Mouse (Mus musculus): ENCODE measurements around the gene Cdh6. TPM values are rescaled to one million over a fixed set of nuclear protein-coding genes. Genes with fewer than 3 reads are reported as not detected.

Cdh6 gene
- polyA plus RNA-seq, 1 experiment from 2014 or later: 9.4 TPM

DNA sequence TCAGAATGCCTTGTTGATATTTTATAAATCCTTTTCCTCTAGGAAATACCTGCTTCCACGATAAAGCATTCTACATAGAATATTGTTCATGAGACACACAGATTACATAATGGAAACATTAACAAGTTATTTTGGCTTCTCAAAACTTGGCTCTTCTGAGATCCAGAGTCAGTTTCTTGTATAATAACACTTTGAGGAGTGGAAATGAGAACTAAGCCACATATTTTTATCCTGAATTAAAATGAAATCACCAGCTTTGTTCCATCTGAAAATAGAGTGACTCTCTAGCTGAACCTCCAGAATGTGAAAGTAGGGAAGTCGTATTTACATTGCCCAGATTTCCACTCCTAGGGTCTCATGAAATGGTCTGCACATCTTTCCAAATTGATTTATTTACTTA, 142.8 kb downstream of the Cdh6 start:
- Histone ChIP-seq H3K27ac (replicated peaks) (no peak overlapping the region), H3K36me3 (no peaks in the 10 kb centered on the region), H3K4me1 (no peaks in the 10 kb centered on the region), H3K9me3 (no peaks in the 10 kb centered on the region), H3K27me3 (no peaks in the 10 kb centered on the region), H3K4me3 (no peak overlapping the region), H3K9ac (replicated peaks) (no peak overlapping the region), H3K4me2 (replicated peaks) (no peak overlapping the region)
- ATAC-seq (ENCODE audit: low FRiP score, low read depth): no peak
- 74% methylated on average over 2 of the region's 2 CpGs for WGBS

- no peak overlapping the region for H3K4me2 ChIP-seq (replicated peaks)
- no peak overlapping the region for H3K4me3 ChIP-seq
- ATAC-seq (ENCODE audit: low FRiP score, low read depth): no peak
- no peaks in the 10 kb centered on the region for H3K4me1 ChIP-seq
- no peaks in the 10 kb centered on the region for H3K27me3 ChIP-seq
- H3K27ac ChIP-seq (replicated peaks): no peak overlapping the region
- no peaks in the 10 kb centered on the region for H3K9me3 ChIP-seq
- no peak overlapping the region for H3K9ac ChIP-seq (replicated peaks)
- H3K36me3 ChIP-seq: no peaks in the 10 kb centered on the region
- WGBS: 72% methylated on average over 5 of the region's 5 CpGs
These were observed 146.0 kb downstream of the Cdh6 start for GRCm38 (mm10) chr15:13027513-13027912.

- H3K4me2 ChIP-seq (replicated peaks): no peak overlapping the region
- no peak overlapping the region for H3K27ac ChIP-seq (replicated peaks)
- H3K27me3 ChIP-seq: no peaks in the 10 kb centered on the region
- WGBS: 88% methylated on average over 2 of the region's 2 CpGs
- no peak for ATAC-seq (ENCODE audit: low FRiP score, low read depth)
- H3K9me3 ChIP-seq: no peaks in the 10 kb centered on the region
- H3K4me1 ChIP-seq: no peaks in the 10 kb centered on the region
- no peak overlapping the region for H3K9ac ChIP-seq (replicated peaks)
- H3K4me3 ChIP-seq: no peak overlapping the region
- no peaks in the 10 kb centered on the region for H3K36me3 ChIP-seq
These were observed 156.6 kb downstream of the Cdh6 start for GRCm38 (mm10) chr15:13016756-13017357.

DNA sequence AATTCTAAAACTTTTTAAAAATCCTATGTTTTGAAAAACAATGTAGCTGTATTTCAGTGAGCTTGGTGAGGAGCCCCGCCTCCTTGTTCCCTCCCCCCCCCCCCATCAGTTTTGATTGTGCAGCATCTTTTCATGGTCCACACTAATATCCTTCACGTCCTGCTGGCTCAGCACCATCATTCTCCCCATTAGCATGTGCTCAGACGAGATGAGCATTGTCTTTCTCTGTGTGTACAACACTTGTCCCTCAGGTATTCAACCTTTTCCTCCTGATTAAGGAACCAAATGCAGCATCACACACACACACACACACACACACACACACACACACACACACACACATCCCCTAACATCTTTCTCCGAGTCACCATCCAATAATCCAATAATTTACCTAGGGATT, 164.7 kb downstream of the Cdh6 start:
- Histone ChIP-seq H3K9ac (replicated peaks) (no peak overlapping the region), H3K27ac (replicated peaks) (no peak overlapping the region), H3K36me3 (no peaks in the 10 kb centered on the region), H3K9me3 (no peaks in the 10 kb centered on the region), H3K27me3 (no peaks in the 10 kb centered on the region), H3K4me3 (no peak overlapping the region), H3K4me2 (replicated peaks) (no peak overlapping the region), H3K4me1 (peaks cover 2% of the 10 kb centered on the region; the same call in 1 of the 2 replicates)
- WGBS: 42% methylated on average over 4 of the region's 4 CpGs
- ATAC-seq (ENCODE audit: low FRiP score, low read depth): peak; percentile 49; the same call in 1 of the 2 replicates

DNA sequence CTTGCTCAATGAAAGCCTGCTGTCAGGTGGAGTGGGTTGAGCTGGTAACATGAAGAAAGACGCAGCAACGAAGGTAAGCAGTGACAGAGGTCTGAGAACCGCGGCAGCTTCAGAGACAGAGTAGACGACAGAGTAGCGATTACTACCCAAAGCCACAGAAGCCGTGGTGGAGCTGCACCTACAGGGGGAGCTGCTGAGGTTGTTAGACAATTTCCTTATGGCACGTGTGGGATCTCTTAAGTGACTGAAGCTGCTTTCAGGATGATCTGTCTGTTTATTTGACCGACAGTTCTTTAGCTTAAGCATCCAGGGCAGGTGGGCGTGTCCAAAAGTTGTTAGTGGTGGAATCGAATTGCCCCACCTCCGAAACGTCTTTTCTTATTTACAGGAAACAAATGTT, 167.5 kb downstream of the Cdh6 start:
- no peaks in the 10 kb centered on the region for H3K36me3 ChIP-seq
- H3K9ac ChIP-seq (replicated peaks): no peak overlapping the region
- H3K9me3 ChIP-seq: no peaks in the 10 kb centered on the region
- no peak overlapping the region for H3K4me3 ChIP-seq
- H3K4me2 ChIP-seq (replicated peaks): no peak overlapping the region
- no peaks in the 10 kb centered on the region for H3K27me3 ChIP-seq
- no peak for ATAC-seq (ENCODE audit: low FRiP score, low read depth)
- no peak overlapping the region for H3K27ac ChIP-seq (replicated peaks)
- H3K4me1 ChIP-seq: peaks cover 2% of the 10 kb centered on the region; the same call in 1 of the 2 replicates
- WGBS: 85% methylated on average over 13 of the region's 13 CpGs

GRCm38 (mm10) chr15:13001549-13001948, 171.9 kb downstream of the Cdh6 start:
- no peak for ATAC-seq (ENCODE audit: low FRiP score, low read depth)
- no peaks in the 10 kb centered on the region for H3K4me1 ChIP-seq
- H3K27ac ChIP-seq (replicated peaks): no peak overlapping the region
- no peak overlapping the region for H3K4me3 ChIP-seq
- H3K9me3 ChIP-seq: no peaks in the 10 kb centered on the region
- WGBS: 84% methylated on average over 7 of the region's 7 CpGs
- no peaks in the 10 kb centered on the region for H3K36me3 ChIP-seq
- no peak overlapping the region for H3K9ac ChIP-seq (replicated peaks)
- no peaks in the 10 kb centered on the region for H3K27me3 ChIP-seq
- H3K4me2 ChIP-seq (replicated peaks): no peak overlapping the region

GRCm38 (mm10) chr15:12994563-12995359, 178.7 kb downstream of the Cdh6 start:
- Histone ChIP-seq H3K4me1 (no peaks in the 10 kb centered on the region), H3K9me3 (no peaks in the 10 kb centered on the region), H3K4me2 (replicated peaks) (no peak overlapping the region), H3K36me3 (no peaks in the 10 kb centered on the region), H3K27me3 (no peaks in the 10 kb centered on the region), H3K27ac (replicated peaks) (no peak overlapping the region), H3K4me3 (no peak overlapping the region), H3K9ac (replicated peaks) (no peak overlapping the region)
- ATAC-seq (ENCODE audit: low FRiP score, low read depth): no peak
- 80% methylated on average over 9 of the region's 9 CpGs for WGBS

Data from midbrain, embryonic 12.5 days (tissue).